Mouse (Mus musculus) small intestine, adult 2 months (tissue): ENCODE measurements around the gene Kpna6.

Experiments used
- CTCF ChIP-seq: fragments of 200-500 bp; IDR thresholded peaks from 2 replicates; pipeline ENCODE4 v1.5.1; 2012; ENCODE audit warnings: low read depth, mild to moderate bottlenecking, control low read depth, inconsistent platforms, low read length, moderate library complexity, mixed read lengths; ENCODE audit not compliant: insufficient replicate concordance, insufficient read length; ENCODE audit errors: extremely low read depth
- POLR2A ChIP-seq: fragments of 200-500 bp; IDR thresholded peaks from 2 replicates; pipeline ENCODE4 v1.6.1; 2012; ENCODE audit warnings: low read depth, mild to moderate bottlenecking, control low read depth, inconsistent platforms, low read length, moderate library complexity

GRCm38 (mm10) chr4:129716310-129716709 is 43.7 kb upstream of the Kpna6 start:
- TF ChIP-seq POLR2A (no peak), CTCF (no peak)
